Mouse (Mus musculus) B cell, adult (primary cell): Measurements from ENCODE around the gene Fcrl5. TPM values are rescaled to one million over a fixed set of nuclear protein-coding genes. Genes with fewer than 3 reads are reported as not detected.

Source experiments
- total RNA-seq: library from RNA; stranded (reverse); gene quantifications from 4 replicates; pipeline ENCODE4 v1.2.4, GENCODE M21; 2023; ENCODE audit not compliant: inconsistent age

Fcrl5 gene
- total RNA-seq, result 30.2 to 36.6 TPM (median 33.1 TPM) in 4 replicates

DNA sequence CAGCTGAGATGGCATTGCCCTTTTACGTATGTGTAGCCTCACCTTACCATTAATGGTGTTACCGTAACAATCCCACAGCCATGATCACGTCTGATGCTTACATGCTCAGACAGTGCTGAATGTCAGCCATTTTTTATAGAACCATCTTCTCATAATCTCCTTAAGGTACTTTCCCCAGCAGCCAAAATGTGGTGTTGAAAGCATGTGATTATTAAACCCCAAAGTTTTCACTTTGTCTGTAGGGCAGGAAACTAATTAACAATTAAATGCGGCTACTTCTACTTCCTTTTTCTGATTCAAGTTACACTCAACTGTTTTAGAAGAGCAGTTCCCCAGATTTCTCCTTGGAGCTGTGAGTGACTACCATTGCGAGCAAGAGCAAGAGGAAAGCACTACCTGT lies at the start of gene Fcrl5:
Fcrl5 (plus strand) TSS at position 295 of the 400 bp plus-strand sequence.

DNA sequence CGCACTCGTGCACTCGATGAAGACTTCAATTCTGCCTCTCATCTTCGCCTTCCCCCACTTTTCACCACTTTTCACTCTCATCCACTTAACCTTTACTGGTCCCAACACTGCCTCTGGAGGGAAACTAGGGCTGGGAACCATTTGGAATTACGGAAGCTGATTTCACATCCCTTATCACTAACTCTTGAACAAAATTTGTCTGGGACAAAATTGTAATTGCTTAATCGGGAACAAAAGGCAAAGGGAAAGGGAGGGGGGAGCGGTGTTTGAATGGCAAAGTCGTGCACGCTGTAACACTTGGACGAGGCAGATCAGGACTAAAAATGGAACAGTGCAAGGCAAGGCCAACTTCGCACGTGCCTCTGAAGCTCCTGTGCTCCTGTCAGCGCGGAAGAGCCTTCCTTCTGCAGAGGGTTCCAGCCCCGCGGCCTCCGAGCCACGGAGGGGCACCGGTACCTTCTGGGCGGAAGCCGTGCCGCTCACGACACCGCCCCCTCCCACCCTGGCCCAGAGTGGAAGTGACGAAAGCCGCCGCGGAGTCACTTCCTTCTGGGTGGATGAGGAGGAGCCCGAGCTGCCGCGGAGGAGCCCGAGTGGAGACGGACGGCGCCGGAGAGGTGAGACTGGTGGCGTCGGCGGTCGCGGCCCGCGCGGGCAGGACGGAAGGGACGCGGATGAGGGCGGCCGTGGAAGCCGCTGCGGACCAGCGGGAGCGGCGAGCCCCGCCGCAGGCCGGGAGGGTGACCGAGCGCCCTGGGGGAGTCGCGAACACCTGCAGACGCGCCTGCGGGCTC lies 89.7 kb downstream of the Fcrl5 start, which contains the start of gene Etv3:
Etv3 (plus strand) TSS at position 365 of the 794 bp plus-strand sequence.

Other genes starting within 250 kb of the Fcrl5 start
- 0.22 TPM in 1 of 4 replicates, not detected in the others for gene Fcrls, start 172.0 kb upstream of the Fcrl5 start, total RNA-seq
- gene Cd5l, start 77.9 kb upstream of the Fcrl5 start, total RNA-seq, result 1.8 to 4.9 TPM (median 3.2 TPM) in 4 replicates
- 377 to 383 TPM (median 382 TPM) in 4 replicates for gene Fcrl1, start 59.4 kb upstream of the Fcrl5 start, total RNA-seq
- gene Etv3, start 89.6 kb downstream of the Fcrl5 start, total RNA-seq, result 72.0 to 78.8 TPM (median 75.0 TPM) in 4 replicates
- 27.4 to 30.8 TPM (median 29.9 TPM) in 4 replicates for gene Arhgef11, start 181.8 kb downstream of the Fcrl5 start, total RNA-seq